Mouse (Mus musculus) CD4-positive helper T cell, adult 2 months (primary cell): ENCODE data around the gene Gipc2.
"Not testable (repeated sequence)": the region's sequence is repeated elsewhere in the genome, so short reads cannot be mapped to it uniquely, and the experiment has no call there.

Experiments used
- DNase-seq: peaks from one replicate; pipeline ENCODE4 v3.0.0-alpha.2; 2012; ENCODE audit warnings: low read depth, missing footprints, low spot score

Gene Gipc2

DNA sequence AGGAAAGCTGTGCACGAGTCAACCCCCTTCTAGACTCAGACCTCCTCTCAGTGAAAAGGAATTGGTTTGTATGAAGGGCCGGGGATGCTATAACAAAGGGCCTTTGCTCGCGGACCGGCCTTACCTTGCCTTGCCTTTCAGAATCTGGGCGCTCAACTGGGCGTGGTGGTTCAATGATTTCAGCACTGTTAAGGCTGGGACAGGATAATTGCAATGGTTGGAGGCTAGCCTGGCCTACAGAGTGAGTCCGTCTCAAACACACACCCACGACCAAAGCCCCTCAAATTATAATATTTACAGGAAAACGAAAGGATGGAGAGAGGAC lies at the start of gene Gipc2:
Gene Gipc2, minus strand, starts transcription at position 132 of the 325 bp plus-strand sequence.
- DNase-seq = no peak

GRCm38 (mm10) chr3:152213416-152213815 lies 47.4 kb upstream of the Gipc2 start:
- DNase-seq = no peak

GRCm38 (mm10) chr3:152211731-152212279 lies 45.8 kb upstream of the Gipc2 start:
- peak; percentile 89 for DNase-seq

GRCm38 (mm10) chr3:152210728-152211391 lies 44.8 kb upstream of the Gipc2 start:
- DNase-seq = peak; percentile 84

DNA sequence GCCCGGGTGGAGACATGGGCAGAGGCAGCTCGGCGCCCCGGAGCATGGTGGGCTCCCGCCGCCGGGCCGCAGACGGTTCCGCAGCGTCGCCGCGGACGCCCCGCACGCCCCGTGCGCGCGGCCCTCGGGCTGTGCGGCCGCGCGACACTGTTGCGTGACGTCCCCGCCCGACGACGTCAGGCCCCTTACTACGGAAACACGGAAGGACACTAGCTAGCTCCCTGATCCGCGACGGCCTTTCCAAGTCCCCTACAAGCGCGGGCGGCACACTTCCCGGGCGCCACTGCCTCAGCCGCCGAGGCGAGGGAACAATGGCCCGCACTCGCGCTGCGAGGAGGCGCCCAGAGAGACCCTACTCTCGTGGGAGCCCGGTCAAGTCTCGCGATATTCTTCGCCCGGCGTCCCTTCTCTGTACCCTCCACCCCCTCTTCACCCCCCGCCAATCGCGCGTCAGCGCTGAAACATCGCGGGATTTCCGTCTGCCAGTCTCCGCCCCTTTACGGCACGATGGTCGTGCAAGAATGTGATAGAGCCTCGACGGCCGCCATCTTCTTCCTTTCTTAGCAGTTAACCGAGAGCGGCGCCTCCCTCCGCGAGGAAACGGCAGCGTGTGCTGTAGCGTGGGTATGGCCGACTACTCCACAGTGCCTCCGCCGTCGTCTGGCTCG lies 44.1 kb upstream of the Gipc2 start, which contains the start of the genes Dnajb4 and Fubp1:
Gene Dnajb4, minus strand, starts transcription at position 336 of the 668 bp plus-strand sequence.
Gene Fubp1, plus strand, starts transcription at position 456 of the 668 bp plus-strand sequence.
- DNase-seq = peak; percentile 100

DNA sequence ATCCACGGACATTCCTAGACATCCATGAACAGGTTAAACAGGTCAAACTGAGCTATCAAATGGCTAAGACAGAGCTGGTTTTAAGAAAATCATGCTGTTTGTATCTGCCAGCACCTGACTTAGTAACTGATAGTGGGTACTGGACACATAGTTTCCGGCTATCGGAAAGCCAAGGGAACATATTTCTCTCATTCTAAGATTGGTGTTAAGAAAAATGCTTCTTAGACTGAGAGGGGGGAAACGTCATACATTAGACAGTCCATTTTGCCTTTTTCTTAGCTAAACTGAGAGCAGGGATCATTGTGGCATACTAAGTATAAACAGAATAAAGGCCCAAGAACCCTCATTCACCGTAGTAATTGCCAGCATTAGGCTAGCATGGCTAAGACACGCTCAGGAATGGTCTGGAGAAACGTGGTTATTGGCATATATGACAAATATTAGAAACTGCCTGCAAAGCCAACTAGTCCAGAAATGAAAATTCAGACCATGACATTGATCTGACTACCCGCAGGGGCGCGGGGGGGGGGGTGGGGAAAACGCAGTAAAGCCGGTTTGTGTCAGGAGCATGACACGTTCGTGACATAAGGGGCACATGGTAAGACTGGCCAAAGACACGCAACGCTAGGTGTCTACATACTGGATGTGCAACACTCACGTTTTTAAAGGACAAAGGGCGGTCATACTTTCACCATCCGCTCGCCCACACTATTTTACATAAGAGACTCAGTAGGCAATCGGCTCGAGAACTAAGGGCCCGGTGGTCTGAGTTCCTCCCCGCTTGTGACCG lies 43.3 kb upstream of the Gipc2 start:
- peak; percentile 73 for DNase-seq

GRCm38 (mm10) chr3:152208096-152208885 lies 42.3 kb upstream of the Gipc2 start:
- DNase-seq = no peak

DNA sequence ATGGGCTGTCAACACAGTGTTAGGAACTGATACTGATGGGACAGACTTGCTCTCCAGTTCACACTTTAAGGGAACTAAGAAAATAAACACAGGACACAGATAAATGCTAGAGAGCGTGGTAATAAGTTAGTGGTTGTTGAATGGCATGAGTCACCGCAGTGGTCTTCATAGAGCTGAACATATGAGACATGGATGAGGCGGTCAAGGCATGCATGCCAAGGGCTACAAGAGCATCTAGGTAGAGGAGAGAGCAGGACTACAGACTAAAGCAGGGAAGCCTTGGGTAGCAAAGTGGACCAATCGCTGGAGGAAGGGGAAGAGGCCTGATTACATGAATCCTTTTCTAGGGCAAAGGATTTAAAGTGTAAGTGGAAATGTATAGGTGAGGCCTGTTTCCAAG lies 41.1 kb upstream of the Gipc2 start:
- DNase-seq = no peak

GRCm38 (mm10) chr3:152204577-152204976 lies 38.5 kb upstream of the Gipc2 start:
- no peak for DNase-seq

GRCm38 (mm10) chr3:152203996-152204395 lies 38.0 kb upstream of the Gipc2 start:
- DNase-seq = no peak

GRCm38 (mm10) chr3:152203411-152203810 lies 37.4 kb upstream of the Gipc2 start:
- no peak for DNase-seq

GRCm38 (mm10) chr3:152202942-152203341 lies 36.9 kb upstream of the Gipc2 start:
- DNase-seq = no peak

GRCm38 (mm10) chr3:152201651-152202050 lies 35.6 kb upstream of the Gipc2 start:
- DNase-seq = no peak

GRCm38 (mm10) chr3:152201181-152201580 lies 35.2 kb upstream of the Gipc2 start:
- DNase-seq = no peak

DNA sequence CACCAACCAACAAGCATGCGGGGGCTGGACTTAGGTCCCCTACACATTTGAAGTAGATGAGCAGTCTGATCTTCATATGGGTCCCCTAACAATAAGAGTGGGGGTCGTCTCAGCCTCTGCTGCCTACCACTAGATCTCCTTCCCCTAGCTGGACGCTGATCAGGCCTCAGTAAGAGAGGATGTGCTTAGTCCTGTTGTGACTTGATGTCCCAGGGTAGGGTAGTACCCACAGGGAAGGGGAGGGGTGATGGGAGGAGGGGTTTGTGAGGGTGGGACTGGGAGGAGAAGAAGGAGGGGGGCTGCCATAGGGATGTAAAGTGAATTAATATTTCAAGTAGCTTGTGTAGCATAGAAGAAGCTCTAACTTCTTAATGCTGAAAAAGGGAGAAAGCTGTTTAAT lies 33.1 kb upstream of the Gipc2 start:
- DNase-seq = no peak

GRCm38 (mm10) chr3:152197246-152197645 lies 31.2 kb upstream of the Gipc2 start:
- DNase-seq = not testable (repeated sequence)

DNA sequence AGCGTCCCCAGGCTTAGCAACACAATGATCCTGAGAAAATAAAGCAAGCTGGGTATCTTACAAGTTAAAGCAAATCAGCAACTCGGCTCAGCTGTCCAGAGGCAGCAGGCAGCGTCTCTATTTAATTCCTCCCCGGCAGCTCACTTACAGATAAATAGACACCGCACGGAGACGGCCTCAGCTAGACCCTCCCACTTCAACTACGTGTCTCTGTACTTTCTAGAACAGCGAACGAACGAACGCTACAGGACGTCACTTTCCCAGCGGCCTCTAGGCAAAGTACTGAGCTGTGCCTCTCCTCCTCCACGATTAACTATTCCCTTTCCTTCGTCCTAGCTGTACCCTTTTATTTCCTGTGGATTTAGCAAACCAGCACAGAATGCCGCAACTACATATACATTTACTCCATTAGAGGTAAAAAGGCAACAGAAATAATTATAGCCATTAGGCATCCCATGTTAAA lies 27.6 kb upstream of the Gipc2 start:
- DNase-seq = peak; percentile 89

DNA sequence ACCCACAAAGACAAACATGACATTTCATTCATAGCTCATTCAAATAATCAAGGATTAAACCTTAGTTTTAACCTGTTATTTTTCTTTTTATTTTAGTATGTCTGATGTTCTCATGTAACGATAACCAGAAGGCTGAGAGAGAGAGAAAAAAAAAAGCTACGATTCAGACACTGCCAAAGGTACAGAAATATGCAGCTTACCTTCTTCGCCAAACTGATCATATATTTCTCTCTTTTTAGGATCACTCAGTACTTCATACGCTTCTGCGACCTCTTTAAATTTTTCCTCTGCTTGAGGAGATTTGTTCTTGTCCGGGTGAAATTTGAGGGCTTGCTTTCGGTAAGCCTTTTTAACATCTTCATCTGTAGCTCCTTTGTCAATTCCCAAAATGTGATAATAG lies 27.1 kb upstream of the Gipc2 start:
- DNase-seq = no peak

- peak; percentile 58 for DNase-seq
Observed at GRCm38 (mm10) chr3:152192238-152192931, 26.4 kb upstream of the Gipc2 start.

GRCm38 (mm10) chr3:152191791-152192237 lies 25.8 kb upstream of the Gipc2 start:
- DNase-seq = no peak
